Mouse (Mus musculus): Measurements from ENCODE around the gene Taf4. TPM values are rescaled to one million over a fixed set of nuclear protein-coding genes. Genes with fewer than 3 reads are reported as not detected.

The Taf4 gene
- total RNA-seq, 2 experiments from 2014 or later, result 15.1 to 21.7 TPM

GRCm38 (mm10) chr2:179946496-179946895, 29.9 kb downstream of the Taf4 start:
- ATAC-seq (replicated peaks; ENCODE audit: poor library complexity), result no peak

GRCm38 (mm10) chr2:179945051-179945450, 31.4 kb downstream of the Taf4 start:
- no peak for ATAC-seq (replicated peaks; ENCODE audit: poor library complexity)

- ATAC-seq (replicated peaks; ENCODE audit: poor library complexity), result no peak
These were observed 34.8 kb downstream of the Taf4 start for GRCm38 (mm10) chr2:179941696-179942095.

- peak; percentile 66 for ATAC-seq (replicated peaks; ENCODE audit: poor library complexity)
These were observed 39.4 kb downstream of the Taf4 start for GRCm38 (mm10) chr2:179937091-179937490.

GRCm38 (mm10) chr2:179934165-179934564, 42.3 kb downstream of the Taf4 start:
- ATAC-seq (replicated peaks; ENCODE audit: poor library complexity), result peak; percentile 32

GRCm38 (mm10) chr2:179931741-179932140, 44.7 kb downstream of the Taf4 start:
- no peak for ATAC-seq (replicated peaks; ENCODE audit: poor library complexity)

GRCm38 (mm10) chr2:179929166-179929565, 47.3 kb downstream of the Taf4 start:
- ATAC-seq (replicated peaks; ENCODE audit: poor library complexity), result no peak

- ATAC-seq (replicated peaks; ENCODE audit: poor library complexity), result no peak
These were observed 52.4 kb downstream of the Taf4 start for GRCm38 (mm10) chr2:179924038-179924437.

GRCm38 (mm10) chr2:179921021-179921653, 55.3 kb downstream of the Taf4 start:
- ATAC-seq (replicated peaks; ENCODE audit: poor library complexity), result no peak

GRCm38 (mm10) chr2:179920042-179920441, 56.4 kb downstream of the Taf4 start:
- no peak for ATAC-seq (replicated peaks; ENCODE audit: poor library complexity)

- ATAC-seq (replicated peaks; ENCODE audit: poor library complexity), result peak; percentile 89
These were observed 59.4 kb downstream of the Taf4 start for GRCm38 (mm10) chr2:179916877-179917673.

GRCm38 (mm10) chr2:179914246-179914645, 62.2 kb downstream of the Taf4 start:
- no peak for ATAC-seq (replicated peaks; ENCODE audit: poor library complexity)

GRCm38 (mm10) chr2:179913349-179913748, 63.1 kb downstream of the Taf4 start:
- ATAC-seq (replicated peaks; ENCODE audit: poor library complexity), result no peak

GRCm38 (mm10) chr2:179912911-179913310, 63.5 kb downstream of the Taf4 start:
- ATAC-seq (replicated peaks; ENCODE audit: poor library complexity), result no peak

- ATAC-seq (replicated peaks; ENCODE audit: poor library complexity), result no peak
These were observed 79.5 kb downstream of the Taf4 start for GRCm38 (mm10) chr2:179896949-179897348.

GRCm38 (mm10) chr2:179891048-179891447, 85.4 kb downstream of the Taf4 start:
- ATAC-seq (replicated peaks; ENCODE audit: poor library complexity), result no peak

- peak; percentile 31; the same call in 1 of the 2 replicates for ATAC-seq (replicated peaks; ENCODE audit: poor library complexity)
These were observed 91.9 kb downstream of the Taf4 start for GRCm38 (mm10) chr2:179884561-179884960.

GRCm38 (mm10) chr2:179877551-179878215, 98.8 kb downstream of the Taf4 start:
- ATAC-seq (replicated peaks; ENCODE audit: poor library complexity), result peak; percentile 68

GRCm38 (mm10) chr2:179875147-179875546, 101.3 kb downstream of the Taf4 start:
- peak; percentile 70 for ATAC-seq (replicated peaks; ENCODE audit: poor library complexity)

- peak; percentile 46 for ATAC-seq (replicated peaks; ENCODE audit: poor library complexity)
These were observed 103.1 kb downstream of the Taf4 start for GRCm38 (mm10) chr2:179873315-179873714.

- ATAC-seq (replicated peaks; ENCODE audit: poor library complexity), result 0 out of 2 replicates have a peak, but pooled peaks have one; percentile 23
These were observed 103.7 kb downstream of the Taf4 start for GRCm38 (mm10) chr2:179872724-179873123.

- no peak for ATAC-seq (replicated peaks; ENCODE audit: poor library complexity)
These were observed 106.6 kb downstream of the Taf4 start for GRCm38 (mm10) chr2:179869871-179870270.
